Mouse (Mus musculus) testis, postnatal 14 days (tissue): ENCODE data around the gene Bak1.
"Not testable (repeated sequence)": the region's sequence is repeated elsewhere in the genome, so short reads cannot be mapped to it uniquely, and the experiment has no call there.

Source experiments
- DNase-seq: peaks from one replicate; pipeline ENCODE4 v3.0.0; 2021; ENCODE audit warnings: low spot score

The Bak1 gene

DNA sequence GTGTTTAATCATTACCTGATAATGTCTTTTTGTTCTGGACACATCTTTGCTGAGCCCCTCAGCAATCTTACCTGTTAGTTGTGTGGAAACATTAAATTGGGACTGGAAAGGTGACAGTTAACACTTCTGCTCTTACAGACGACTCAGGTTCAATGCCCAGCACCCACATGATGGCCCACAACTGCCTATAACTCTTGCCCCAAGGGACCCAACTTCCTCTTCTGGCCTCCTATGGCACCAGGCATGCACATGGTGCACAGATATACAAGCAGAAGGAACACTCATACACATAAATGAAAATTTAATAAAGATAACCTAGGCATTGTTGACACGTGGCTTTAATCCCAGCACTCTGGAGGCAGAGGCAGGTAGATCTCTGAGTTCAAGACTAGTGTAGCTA lies 49.4 kb downstream of the Bak1 start:
- DNase-seq, result no peak

DNA sequence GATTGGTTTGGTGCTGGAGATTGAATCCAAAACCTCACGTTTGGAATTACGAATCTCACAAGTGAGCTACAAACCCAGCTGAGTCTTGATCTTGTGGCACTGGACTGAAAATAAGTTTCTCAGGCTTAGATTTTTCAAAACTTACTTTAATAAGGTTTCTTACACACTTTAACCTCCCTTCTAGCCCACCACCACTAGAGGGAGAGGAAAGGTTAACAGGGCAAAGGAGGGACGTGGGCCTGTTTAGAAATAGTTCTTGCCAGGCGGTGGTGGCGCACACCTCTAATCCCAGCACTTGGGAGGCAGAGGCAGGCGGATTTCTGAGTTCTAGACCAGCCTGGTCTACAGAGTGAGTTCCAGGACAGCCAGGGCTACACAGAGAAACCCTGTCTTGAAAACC lies 51.5 kb downstream of the Bak1 start:
- DNase-seq, result not testable (repeated sequence)

DNA sequence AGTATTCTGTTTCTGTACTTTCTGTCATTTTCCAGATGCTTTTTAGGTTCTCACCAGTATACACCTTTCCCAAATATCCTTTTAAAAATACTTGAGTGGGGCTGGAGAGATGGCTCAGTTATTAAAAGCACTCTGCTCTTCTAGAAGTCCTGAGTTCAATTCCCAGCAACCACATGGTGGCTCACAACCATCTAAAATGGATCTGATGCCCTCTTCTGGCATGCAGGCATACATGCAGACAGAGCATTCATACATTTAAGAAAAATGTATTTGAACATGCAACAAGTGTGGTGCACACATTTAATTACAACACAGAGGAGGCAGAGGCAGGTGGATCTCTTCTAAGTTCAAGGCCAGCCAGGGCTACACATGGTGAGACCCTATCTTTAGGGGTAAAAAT lies 53.4 kb downstream of the Bak1 start:
- DNase-seq, result no peak

- no peak for DNase-seq
Observed at GRCm38 (mm10) chr17:26974547-26974946, 54.3 kb downstream of the Bak1 start.

DNA sequence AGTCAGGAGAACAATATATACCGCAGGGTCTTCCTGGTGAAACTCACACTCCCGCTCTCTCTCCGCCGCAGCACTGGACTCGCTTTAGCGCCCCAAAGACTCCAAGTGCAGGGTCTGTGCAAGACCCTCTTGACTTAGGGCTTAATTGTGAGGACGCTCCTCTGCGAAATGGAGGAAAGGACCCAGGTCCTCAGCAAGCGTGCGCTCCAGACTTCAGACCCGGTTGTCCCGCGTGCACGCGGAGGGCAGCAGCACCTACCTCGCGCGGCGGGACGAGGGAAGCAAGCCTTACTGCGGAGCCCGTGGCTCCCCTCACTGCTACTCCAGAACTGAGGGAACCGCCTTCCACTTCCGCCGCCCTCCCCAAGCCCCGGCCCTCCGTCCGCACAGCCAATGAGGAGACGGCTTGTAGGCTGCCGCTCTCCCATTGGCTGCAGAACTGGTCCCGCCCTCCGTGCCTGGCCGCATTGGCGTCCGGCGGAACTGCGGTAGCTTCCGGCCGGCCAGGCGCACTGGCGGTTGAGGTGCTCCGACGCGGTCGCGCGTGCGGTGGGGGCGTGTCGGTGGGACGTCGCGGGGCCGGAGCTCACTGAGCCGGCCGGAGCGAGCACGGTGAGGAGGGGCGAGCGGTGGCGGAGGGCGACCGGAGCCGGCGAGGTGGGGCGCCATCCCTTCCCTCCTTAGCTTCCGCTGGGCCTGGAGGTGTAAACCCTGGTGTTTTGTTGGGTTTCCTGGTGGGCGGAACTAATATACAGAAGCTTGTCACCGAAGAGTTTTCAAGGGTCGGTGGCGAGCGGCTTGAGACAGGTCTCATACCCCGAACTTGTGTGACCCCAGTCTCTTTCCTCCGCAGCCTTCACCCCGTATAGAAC lies 55.9 kb downstream of the Bak1 start, which contains the start of gene Zbtb9:
Gene Zbtb9 (plus strand): TSS at position 465 of the 872 bp plus-strand sequence.
- DNase-seq, result peak; percentile 96

DNA sequence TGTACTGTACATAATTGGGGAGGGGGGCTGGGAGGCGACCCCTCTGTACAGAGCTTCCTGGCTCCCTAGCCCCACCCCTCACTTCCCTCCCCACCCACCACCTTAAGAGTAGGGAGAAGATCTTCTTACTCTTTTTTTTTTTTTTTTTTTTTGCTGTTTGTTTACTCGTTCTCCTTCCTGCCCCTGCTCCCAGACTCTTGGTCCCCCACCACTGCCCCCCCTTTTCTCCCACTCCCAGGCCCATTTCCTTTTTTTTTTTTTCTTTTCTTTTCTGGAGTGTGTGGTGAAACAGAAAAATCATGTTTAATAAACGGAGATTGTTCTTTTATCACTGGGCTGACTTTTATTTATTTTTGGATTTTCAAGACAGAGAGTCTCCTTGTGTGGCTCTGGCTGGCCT lies 56.7 kb downstream of the Bak1 start:
- no peak for DNase-seq

GRCm38 (mm10) chr17:26971247-26971905 lies 57.4 kb downstream of the Bak1 start:
- no peak for DNase-seq

DNA sequence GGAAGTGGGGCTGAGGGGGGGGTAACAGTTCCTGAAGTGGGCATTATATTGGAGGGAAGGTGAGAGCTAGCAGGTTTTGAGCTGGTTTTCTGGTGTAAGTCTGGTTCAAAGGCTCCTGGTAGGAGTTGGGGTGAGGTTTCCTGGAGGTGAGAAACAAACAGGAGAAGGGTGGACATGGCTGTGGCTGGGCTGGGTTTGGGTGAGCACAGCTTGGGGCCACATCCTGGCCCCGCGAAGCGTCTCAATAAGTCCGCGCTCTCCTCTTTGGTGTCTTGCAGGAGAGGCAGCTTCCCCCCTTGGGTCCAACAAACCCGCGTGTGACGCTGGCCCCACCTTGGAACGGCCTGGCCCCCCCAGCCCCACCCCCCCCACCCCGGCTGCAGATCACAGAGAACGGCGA lies 58.6 kb downstream of the Bak1 start:
- no peak for DNase-seq
